Mouse (Mus musculus): ENCODE measurements at regions not wholly inside any gene's neighbourhood (a gene's known extent, or its start where the extent isn't known, plus 50 kb on each side); places are given as distances from the start of the nearest gene placed in this dataset.
A peak's percentile ranks its signal among the peaks of the same experiment; 100 is the strongest.

DNA sequence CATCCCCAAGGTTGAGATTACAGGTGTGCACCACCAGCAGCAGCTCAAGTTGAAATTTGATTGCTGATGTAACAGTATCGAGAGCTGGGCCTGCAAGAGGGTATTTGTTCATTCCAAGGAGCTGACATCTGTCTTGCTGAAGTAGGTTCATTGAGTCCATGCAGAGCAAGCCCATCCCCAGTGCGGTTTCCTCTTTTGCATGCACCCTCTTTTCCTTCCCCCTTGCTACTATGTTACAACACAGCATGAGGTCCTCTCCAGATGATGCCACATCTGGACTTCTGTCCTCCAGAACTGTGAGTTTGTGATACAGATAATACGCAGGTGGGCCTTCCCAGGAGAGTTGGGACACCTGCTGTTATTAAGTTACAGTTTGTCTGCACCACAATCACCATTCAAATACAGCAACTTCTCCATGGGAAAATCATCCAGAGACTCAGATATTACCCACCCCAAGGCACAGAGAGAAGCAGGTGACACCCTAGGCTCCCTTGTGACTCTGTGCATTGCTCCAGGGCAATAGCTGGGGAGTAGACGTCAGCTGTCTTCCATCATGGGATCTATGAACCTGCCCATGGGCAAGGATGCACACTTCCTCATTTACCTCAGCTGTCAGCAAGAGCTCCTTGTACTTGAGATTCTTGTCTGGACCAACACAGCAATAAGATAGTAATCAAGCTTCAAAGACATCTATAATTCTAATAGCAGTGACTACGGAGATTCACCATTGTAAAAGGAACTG is 137.8 kb downstream of the Ets2 start:
- no peak for DNase-seq (ENCODE audit: low spot score)

DNA sequence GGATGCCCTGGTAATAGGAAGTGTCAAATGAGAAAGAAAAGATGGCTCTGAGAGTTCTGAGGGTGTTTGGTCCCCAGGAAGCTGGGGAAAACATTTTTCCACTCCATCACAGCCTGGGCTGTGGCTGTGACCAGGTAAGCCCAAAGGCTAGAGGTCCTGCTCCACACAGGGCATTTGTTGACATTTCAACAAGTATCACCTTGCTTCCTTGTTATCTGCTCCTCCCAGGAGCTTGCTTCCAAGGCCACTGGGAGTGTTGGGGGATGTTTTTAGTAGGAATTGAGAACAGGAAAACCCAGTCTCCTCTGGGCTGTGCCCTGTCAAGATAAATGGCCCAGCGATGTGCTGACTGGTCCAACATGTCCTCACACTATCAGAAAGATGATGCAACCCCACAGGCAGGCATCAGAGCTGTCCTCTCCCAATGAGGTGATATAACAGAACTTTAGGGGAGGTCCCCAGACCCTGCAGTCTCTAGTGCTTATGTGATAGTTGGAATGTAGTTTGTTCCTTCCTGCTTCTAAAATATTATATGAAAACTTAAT is 137.1 kb downstream of the Ets2 start:
- DNase-seq (ENCODE audit: low spot score) = no peak

DNA sequence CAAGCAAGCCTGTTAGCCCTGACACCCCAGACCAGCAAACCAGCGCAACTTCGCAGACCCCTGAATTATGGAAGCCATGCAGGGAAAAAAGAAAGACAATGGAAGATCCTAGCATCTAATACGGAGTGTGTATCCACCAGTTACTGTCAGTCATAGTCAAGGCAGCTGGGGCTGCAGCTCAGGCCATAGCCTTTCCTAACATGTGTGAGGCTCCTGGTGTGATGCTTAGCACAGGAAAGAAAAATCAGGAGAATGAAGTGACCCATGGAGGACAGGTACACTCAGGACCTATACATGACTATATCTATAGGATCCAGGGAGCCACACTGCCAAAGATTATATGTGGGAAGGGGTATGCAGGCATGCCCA is 136.6 kb downstream of the Ets2 start:
- no peak for DNase-seq (ENCODE audit: low spot score)

DNA sequence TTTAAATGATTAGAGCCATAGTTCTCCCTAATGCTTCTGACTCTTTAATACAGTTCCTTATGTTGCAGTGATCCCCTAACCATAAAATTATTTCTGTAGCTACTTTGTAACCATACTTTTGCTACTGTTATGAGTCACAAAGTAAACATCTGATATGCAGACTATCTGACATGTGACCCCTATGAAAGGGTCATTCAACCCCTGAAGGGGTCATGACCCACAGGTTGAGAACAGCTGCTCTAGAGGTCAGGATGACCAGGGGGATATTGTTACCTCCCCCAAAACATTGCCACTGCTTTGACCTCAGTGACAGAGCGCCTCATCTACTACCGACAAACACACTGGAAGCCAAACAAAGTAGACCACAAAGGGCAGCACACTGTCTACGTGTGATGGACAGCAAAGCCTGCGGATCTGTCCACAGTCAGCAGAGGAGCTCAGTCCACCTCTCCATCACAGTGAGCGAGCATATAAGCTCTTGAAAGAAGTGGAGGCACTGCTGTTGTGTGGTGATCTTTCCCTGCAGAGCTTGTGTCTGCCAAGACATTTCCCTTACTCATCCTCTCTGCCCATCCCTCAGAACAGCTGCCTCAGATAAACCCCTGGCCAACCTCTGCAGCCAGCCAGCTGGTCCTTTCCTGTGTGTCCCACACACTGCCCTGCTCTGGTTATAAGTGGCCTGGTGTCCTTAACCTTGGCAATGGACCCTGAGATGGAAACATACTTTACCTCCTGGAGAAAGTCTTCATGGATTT is 136.0 kb downstream of the Ets2 start:
- no peak for DNase-seq (ENCODE audit: low spot score)

DNA sequence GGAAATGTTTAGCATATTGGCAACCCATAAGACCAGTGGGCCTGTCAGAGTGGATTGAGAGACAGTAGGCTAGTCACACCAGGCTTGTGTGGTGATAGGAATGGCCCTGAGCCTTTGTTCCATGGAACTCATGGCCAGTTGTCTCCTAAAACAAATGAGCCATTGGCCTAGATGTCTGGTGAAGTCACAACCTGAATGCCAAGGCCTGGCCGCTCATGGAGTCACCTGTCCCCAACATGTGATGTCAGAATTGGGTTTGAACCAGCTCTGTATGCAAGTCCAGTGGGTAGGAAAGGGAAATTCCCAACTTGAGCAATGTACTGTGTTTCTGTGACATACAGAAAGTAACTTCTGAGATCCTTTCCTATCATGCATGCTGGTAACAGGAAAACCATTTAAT is 134.1 kb downstream of the Ets2 start:
- DNase-seq (ENCODE audit: low spot score) = no peak

DNA sequence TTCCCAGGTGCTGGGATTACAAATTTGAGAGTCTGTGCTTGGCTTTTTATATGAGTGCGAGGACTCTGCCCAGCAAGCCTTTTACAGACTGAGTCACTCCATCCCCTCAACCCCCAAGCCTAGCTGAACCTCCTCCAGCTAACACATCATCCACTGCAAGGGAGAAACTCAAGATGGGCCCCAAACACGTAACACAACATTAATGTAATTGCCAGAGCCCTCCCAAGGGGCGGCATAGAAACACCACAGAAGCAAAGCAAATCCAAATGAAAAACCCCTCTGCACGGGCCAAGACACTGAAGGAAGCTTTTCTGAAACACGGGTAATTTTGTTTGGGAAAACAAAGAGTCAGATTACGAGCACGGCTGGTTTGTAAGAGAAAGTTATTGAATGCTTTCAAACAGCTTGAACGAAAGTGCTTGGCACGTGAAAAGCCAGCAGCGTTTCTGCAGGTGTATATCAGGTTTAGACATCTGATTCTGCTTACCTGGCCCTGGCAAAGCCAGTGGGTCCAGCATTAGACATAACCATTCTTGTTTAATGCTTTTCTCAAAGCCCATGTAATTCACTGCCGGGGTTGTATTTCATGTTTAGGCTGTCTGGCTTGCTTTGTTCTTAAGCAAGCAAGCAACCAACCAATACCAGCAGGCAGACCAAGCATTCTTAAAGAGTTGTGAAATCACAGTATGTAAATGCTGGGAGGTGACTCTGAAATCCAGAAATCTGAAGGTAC is 132.8 kb downstream of the Ets2 start:
- DNase-seq (ENCODE audit: low spot score) = no peak

DNA sequence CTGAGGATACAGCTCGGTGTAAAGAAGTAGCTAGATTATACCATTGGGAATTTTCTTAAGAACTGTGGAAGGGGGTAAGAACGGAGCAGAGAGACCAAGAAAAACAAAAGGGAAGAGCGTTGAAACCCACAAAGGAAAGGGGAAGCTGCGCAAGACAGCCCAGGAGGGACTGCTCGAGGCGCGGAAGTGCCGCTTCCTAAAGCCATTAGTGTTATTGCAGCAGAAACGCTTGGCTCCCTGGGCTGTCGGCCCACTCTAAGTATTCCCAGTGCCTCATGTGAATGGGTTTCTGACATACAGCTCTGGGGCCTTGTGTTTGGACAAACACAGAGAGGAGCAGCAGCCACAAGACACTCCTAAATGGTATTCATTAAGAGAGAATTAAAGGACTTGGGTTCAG is 131.6 kb downstream of the Ets2 start:
- no peak for DNase-seq (ENCODE audit: low spot score)

DNA sequence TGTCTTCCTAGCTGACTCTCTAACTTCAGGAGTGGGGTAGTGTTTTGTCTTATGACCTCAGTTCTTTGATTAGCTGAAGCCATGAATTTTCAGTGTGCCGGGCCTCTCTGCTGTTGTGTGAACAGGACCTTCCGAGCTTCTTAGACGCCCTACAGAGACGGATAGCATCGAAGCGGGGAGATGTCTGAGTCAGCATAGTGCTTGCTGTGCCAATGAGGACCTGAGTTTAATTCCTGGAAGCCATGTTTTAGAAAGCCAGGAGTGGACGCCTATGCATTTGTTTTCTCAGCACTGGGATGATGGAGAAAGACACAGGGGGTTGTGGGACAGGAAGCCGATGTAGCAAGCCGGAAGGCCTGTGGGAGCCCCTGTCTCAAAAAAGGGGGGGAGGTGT is 130.5 kb downstream of the Ets2 start:
- no peak for DNase-seq (ENCODE audit: low spot score)

DNA sequence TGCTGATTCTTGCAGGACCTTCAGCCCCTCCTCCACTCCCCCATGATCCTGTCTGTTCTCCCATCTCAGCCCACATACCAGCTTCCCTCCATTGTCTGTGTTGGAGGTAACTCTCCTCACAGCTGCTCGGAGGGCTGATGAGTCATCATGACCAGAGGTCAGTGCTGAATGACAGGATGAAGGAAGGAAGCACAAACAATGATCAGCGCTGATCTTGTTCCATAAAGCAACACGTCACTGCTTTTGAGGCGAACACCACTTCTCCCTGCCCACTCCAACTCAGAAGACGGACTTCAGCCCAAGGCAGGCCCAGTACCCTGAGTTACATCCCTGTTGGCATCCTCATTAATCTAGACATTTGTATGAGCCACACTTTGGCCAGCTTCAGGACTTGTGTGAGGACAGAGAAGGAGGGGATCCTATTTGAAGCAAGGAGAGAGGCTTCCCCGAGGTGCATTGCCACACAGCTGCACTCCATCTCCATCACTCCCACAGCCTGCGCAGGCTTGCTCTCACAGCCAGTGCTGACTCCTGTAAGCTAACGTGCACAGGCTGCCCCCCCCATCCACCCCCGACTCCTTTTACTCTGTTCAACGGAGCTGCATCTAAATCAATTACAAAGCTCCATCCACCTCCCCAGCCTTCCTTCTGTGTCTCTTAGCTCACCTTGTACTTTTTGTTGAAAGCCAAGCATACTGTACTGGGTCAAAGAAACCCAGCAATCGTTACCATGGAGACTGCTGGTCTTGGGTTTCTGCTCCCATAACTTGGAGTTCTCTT is 129.9 kb downstream of the Ets2 start:
- DNase-seq (ENCODE audit: low spot score) = peak; percentile 67

DNA sequence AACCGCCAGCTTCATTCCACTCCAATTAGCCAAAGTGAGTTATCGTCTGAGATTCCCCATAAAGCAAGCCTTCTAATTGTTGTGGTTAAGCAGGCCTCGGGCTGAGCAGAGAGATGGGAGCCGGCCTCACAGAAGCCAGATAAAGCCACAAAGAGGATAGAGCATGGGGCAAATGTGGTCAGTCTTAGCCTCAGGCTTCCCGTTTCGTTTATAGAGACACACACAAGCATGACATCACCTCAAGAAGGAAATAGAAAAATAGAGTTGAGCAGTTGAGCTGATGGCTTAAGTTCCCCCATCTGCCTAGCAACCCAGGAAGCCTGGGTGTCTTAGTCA is 125.5 kb downstream of the Ets2 start:
- DNase-seq (ENCODE audit: low spot score) = no peak

DNA sequence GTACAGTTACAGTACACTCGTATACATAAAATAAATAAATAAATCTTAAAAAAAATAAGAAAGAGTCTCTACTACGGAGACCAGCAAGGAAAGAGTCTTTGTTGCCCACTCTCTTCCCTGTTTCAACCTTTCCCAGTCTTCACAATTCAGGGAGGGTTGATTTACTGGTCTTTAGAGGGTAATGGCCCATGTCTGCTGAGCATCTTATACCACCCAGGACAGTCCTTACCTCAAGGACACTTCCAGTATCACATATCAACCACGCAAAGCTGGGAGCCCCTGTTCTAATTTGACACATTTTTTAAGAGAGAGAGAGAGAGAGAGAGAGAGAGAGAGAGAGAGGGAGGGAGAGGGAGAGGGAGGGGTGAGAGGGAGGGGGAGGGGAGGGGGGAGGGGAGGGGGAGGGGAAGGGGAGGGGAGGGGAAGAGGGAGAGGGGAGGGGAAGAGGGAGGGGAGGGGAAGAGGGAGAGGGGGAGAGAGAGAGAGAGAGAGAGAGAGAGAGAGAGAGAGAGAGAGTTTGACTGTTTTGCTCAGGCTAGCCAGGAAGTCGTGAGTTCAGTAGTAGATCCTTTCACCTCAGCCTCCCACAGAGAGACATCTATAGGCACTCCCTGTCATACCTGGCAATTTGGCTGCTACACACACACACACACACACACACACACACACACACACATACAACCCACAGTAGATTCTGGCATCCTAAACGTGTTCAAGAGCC is 125.0 kb downstream of the Ets2 start:
- no peak for DNase-seq (ENCODE audit: low spot score)

DNA sequence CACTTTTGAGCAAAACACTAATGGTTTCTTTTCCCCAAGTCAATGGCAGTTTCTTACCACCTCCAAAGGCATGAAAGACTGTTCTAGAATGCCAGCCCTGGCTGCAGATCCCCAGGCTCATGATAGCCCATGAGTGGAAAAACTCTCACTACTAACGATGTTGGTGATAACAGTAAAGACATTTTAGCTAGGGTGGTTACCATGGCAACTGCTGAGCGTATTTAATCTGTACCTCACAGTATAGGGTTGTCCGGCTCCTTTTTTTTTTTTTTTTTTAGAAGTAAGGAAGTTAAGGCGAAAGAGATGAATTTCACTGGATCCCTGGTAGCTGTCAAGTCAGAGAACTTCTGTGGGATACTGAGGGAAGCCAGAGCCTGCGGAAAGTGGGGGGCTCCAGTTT is 123.8 kb downstream of the Ets2 start:
- peak; percentile 47 for DNase-seq (ENCODE audit: low spot score)

DNA sequence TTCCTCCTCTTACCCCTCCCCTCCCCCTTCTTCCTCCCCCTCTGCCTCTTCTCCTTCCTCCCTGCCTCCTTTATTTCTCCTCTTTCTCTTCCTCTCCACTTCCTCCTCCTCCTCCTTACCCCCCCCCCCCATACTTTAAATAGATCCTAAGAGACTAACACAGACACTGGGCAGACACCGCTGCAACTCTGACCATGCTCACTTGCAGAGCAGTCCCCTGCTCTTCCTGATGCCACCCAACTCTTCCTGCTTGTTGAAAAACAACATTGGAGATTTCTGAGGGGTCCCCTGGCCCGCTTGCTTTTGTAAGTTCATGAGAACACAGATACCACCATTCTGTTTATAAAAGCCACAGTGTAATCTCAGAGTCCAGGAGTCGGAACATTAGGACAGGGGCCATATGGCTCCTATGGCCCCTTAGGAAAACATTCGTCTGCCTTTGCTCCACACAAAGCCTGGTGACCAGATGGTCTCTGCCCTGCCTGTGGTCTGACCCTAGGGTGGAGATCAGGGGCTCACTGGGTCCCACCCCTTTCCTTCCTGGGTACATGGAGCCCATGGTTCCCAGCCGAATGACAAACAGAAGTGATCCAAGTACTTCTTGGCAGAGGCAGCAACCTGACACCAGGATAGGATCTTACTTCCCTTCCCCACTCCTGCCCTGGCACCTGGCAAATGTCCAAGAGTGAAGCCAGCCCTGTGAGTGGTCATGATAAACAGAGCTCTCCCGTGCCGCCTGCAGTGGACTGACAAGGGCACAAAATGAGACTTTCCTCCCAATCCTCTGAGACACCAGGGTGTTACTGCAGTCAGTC is 123.1 kb downstream of the Ets2 start:
- DNase-seq (ENCODE audit: low spot score) = peak; percentile 72

DNA sequence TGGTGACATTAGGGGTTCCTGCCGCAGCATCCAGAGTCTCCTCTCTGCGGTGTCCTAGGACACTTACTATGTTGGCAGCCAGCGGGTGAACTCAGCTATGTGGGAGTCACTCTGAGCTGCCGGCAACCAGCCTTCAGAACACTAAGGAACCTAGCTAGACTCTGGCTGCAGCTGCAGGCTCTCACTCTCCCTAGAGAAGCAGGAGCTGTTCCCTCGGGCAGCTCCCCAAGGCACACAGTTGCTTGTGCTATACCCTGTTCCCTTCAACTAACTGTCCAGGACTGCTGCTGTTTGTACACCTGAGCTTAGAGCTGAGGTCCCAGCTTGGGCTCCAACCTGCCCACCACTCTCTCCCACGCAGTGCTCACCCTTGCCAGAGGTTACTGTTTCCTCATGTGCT is 121.9 kb downstream of the Ets2 start:
- DNase-seq (ENCODE audit: low spot score) = no peak

DNA sequence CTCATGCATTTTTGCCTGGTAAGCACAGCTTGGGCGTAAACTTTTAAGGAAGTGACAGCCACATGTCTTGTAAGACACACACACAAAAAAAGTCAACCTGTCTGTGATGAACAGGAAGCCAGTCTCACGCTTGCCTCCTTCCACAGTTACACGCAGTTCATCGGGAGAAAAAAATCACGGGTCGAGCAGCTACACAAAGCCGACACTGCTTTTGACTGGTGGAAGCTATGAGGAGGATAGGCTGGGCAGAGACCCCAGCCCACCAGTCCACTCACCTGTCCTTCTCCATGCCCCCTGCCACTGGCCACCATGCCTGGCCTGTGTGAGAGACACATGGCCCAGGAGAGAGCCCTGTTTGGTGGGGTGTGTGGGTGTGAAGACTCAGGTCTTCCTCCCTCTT is 119.2 kb downstream of the Ets2 start:
- no peak for DNase-seq (ENCODE audit: low spot score)

DNA sequence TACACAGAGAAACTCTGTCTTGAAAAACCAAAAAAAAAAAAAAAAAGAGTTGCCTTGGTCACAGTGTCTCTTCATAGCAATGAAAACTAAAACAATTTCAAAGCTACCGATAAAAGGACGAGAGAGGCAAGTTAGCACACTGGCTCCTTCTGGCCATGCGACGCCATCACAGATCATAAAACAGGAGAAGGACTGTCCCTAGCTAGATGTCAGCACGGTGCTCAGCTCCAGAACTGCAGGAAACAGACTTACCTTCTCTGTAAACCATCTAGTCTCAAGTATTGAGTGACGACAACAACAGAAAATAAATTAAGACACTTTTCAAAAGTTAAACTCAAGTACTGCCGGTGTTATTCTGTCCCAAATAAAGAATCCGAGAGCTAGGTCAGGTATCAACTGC is 118.7 kb downstream of the Ets2 start:
- DNase-seq (ENCODE audit: low spot score) = no peak

DNA sequence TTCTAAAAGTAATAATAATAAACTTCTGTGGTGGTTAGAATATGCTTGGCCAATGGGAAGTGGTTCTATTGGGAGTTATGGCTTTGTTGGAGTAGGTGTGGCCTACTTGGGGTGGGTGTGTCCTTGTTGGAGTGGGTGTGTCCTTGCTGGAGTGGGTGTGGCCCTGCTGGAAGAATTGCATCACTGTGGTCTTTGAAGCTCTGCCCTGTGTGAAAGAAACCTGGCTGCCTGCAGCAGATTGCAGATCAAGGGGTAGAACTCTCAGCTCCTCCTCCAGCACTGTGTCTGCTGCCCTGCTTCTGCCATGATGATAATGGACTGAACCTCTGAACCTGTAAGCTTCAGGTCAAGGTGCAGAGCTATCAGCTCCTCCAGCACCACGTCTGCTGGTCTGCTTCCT is 118.1 kb downstream of the Ets2 start:
- no peak for DNase-seq (ENCODE audit: low spot score)

DNA sequence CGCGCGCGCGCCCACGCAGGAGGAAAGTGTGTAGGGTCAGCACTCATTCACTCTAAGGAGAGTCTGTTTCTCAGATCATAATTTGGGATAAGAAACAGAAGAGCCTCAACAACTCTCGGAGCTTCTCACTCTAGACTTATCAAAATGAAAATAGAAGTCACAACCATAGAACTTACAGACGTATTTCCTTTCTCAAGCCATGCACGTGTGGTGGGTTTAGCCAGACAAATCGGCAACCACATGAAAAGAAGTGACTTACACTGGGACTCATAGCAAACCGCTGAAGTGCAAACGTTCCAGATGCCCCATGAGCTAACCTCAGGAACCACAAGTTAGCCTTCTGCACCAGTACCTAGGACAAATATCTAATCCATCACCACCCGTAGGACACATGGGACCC is 114.1 kb downstream of the Ets2 start:
- no peak for DNase-seq (ENCODE audit: low spot score)

DNA sequence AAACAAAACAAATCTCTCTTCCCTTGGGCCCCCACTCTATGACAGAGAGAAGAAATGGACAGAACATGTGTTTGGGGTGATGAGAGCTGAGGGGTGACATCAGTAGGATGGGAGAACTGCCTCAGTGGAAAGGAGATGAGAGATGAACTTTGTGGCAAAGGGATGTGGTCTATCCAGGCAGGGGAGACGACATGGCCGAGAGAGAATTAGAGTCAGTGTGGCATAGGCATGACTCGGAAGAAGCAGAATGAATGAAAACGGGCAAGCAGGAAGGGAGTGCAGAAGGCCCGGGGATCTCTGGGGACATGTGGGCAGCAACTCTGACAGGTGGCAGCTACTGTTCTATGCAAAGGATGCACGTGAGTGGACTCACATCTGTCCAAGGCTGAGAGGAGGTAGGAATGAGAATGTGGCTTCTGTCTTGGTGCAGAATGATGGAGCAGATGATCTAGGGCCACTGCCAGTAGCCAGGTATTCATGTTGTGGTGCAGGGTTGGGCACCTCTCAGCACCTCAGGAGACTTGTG is 113.4 kb downstream of the Ets2 start:
- DNase-seq (ENCODE audit: low spot score) = no peak

DNA sequence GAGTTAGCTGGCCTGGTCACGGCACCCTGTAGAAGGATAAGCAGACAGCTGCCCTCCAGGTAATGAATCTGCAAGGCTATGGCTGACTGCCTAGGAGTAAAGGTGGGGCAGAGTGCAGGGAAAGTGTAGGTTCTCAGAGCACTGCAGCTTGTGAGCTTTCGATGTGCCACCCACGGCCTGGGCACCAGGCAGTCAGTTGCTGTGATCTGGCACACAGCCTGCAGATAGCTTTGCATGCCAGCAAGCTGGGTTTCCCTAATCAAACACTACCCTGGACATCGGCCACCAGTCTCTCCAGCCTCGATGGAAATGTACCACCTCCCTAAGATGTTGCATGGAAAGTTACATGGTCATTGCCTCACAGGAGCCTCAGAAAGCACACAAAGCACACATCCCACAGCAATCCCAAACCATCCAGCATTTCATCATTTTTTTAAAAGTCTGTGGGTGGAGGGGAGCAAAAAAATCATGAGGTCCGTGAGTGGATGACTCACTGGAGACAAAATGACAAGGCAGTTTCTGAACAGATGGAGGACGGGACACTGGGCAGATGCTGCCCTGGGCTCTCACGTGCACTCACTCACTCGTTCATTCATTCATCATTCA is 112.7 kb downstream of the Ets2 start:
- DNase-seq (ENCODE audit: low spot score) = no peak
